Mouse (Mus musculus) midbrain, embryonic 10.5 days (tissue): ENCODE data around the gene Dph2. TPM values are rescaled to one million over a fixed set of nuclear protein-coding genes. Genes with fewer than 3 reads are reported as not detected.
A peak's percentile ranks its signal among the peaks of the same experiment; 100 is the strongest.

Experiments used
- DNase-seq: peaks from one replicate; pipeline ENCODE4 v3.0.0-alpha.2; 2017; ENCODE audit warnings: low spot score
- H3K27ac ChIP-seq: fragments of 300-500 bp; sonication (generic); replicated peaks from 2 replicates; pipeline ENCODE4 v1.5.1; 2016; ENCODE audit warnings: mild to moderate bottlenecking
- H3K27me3 ChIP-seq: fragments of 300-500 bp; sonication (generic); 2 replicates; pipeline ENCODE4 v1.6.1; 2016; ENCODE audit warnings: low read depth, mild to moderate bottlenecking; ENCODE audit not compliant: poor library complexity, severe bottlenecking
- H3K36me3 ChIP-seq: fragments of 300-500 bp; sonication (generic); 2 replicates; pipeline ENCODE4 v1.6.1; 2016; ENCODE audit warnings: mild to moderate bottlenecking, moderate library complexity
- H3K4me1 ChIP-seq: fragments of 300-500 bp; sonication (generic); 2 replicates; pipeline ENCODE4 v1.6.1; 2016
- H3K4me3 ChIP-seq: fragments of 300-500 bp; sonication (generic); 2 replicates; pipeline ENCODE4 v1.5.1; 2016; ENCODE audit warnings: mild to moderate bottlenecking, moderate library complexity
- H3K9me3 ChIP-seq: fragments of 300-500 bp; sonication (generic); replicated peaks from 2 replicates; pipeline ENCODE4 v1.6.1; 2016; ENCODE audit warnings: mild to moderate bottlenecking
- WGBS: fragments of 180-500 bp; shearing (Covaris S2); methylation state at CpG from one replicate; pipeline ENCODE4 v1.1.7; 2016; 5-methylcytosine and 5-hydroxymethylcytosine counted together
- polyA plus RNA-seq: library from polyadenylated mRNA; unstranded; fragments of >200 nt; fragmentation: Nextera tagmentation; extraction: Ambion mirVana; gene quantifications from 2 replicates; pipeline ENCODE4 v1.2.1, GENCODE M21; 2016

Gene Dph2
- polyA plus RNA-seq, 1 experiment from 2014 or later = 30.9 TPM

- WGBS = 91% methylated on average over 10 of the region's 10 CpGs
- Histone ChIP-seq H3K27ac (no peak overlapping the region), H3K4me1 (peaks cover 12% of the 10 kb centered on the region), H3K4me3 (no peak overlapping the region), H3K27me3 (no peaks in the 10 kb centered on the region), H3K9me3 (no peaks in the 10 kb centered on the region), H3K36me3 (peaks cover 95% of the 10 kb centered on the region)
- DNase-seq = no peak
These were observed 12.3 kb upstream of the Dph2 start for GRCm38 (mm10) chr4:117904094-117904493.

GRCm38 (mm10) chr4:117898111-117898510 lies 6.3 kb upstream of the Dph2 start:
- H3K4me3 ChIP-seq = no peak overlapping the region
- no peak for DNase-seq
- 83% methylated on average over 3 of the region's 3 CpGs for WGBS
- H3K4me1 ChIP-seq = no peaks in the 10 kb centered on the region
- no peaks in the 10 kb centered on the region for H3K9me3 ChIP-seq
- H3K27me3 ChIP-seq = no peaks in the 10 kb centered on the region
- H3K36me3 ChIP-seq = peaks cover 93% of the 10 kb centered on the region
- H3K27ac ChIP-seq = no peak overlapping the region

- 96% methylated on average over 6 of the region's 6 CpGs for WGBS
- Histone ChIP-seq H3K9me3 (no peaks in the 10 kb centered on the region), H3K4me3 (no peak overlapping the region), H3K27ac (no peak overlapping the region), H3K27me3 (no peaks in the 10 kb centered on the region), H3K4me1 (peaks cover 11% of the 10 kb centered on the region), H3K36me3 (peaks cover 73% of the 10 kb centered on the region)
- no peak for DNase-seq
These were observed 4.2 kb upstream of the Dph2 start for GRCm38 (mm10) chr4:117896031-117896430.

- Histone ChIP-seq H3K4me1 (peaks cover 18% of the 10 kb centered on the region), H3K27ac (no peak overlapping the region), H3K36me3 (peaks cover 69% of the 10 kb centered on the region), H3K27me3 (no peaks in the 10 kb centered on the region), H3K9me3 (no peaks in the 10 kb centered on the region), H3K4me3 (no peak overlapping the region)
- WGBS = 84% methylated on average over 7 of the region's 7 CpGs
- no peak for DNase-seq
These were observed 3.5 kb upstream of the Dph2 start for GRCm38 (mm10) chr4:117895339-117895738.

- H3K4me3 ChIP-seq = no peak overlapping the region
- no peaks in the 10 kb centered on the region for H3K9me3 ChIP-seq
- no peaks in the 10 kb centered on the region for H3K27me3 ChIP-seq
- WGBS = 90% methylated on average over 8 of the region's 8 CpGs
- DNase-seq = no peak
- no peak overlapping the region for H3K27ac ChIP-seq
- peaks cover 19% of the 10 kb centered on the region for H3K4me1 ChIP-seq
- peaks cover 69% of the 10 kb centered on the region for H3K36me3 ChIP-seq
These were observed 2.8 kb upstream of the Dph2 start for GRCm38 (mm10) chr4:117894601-117895000.

GRCm38 (mm10) chr4:117893376-117893775 lies 1.5 kb upstream of the Dph2 start:
- peak; percentile 46 for DNase-seq
- H3K9me3 ChIP-seq = no peaks in the 10 kb centered on the region
- H3K27ac ChIP-seq = no peak overlapping the region
- H3K4me1 ChIP-seq = peaks cover 19% of the 10 kb centered on the region
- H3K4me3 ChIP-seq = no peak overlapping the region
- H3K27me3 ChIP-seq = no peaks in the 10 kb centered on the region
- peaks cover 64% of the 10 kb centered on the region for H3K36me3 ChIP-seq
- WGBS = 25% methylated on average over 9 of the region's 9 CpGs

GRCm38 (mm10) chr4:117890750-117891149 lies 1.1 kb downstream of the Dph2 start:
- Histone ChIP-seq H3K9me3 (no peaks in the 10 kb centered on the region), H3K4me1 (peaks cover 38% of the 10 kb centered on the region), H3K27me3 (no peaks in the 10 kb centered on the region), H3K27ac (no peak overlapping the region), H3K36me3 (peaks cover 41% of the 10 kb centered on the region), H3K4me3 (peak overlapping the region; percentile 64)
- no peak for DNase-seq
- WGBS = 50% methylated on average over 8 of the region's 8 CpGs

- peak overlapping the region; percentile 64; the same call in 1 of the 2 replicates for H3K4me3 ChIP-seq
- 89% methylated on average over 14 of the region's 14 CpGs for WGBS
- H3K9me3 ChIP-seq = no peaks in the 10 kb centered on the region
- peaks cover 44% of the 10 kb centered on the region for H3K4me1 ChIP-seq
- H3K27me3 ChIP-seq = no peaks in the 10 kb centered on the region
- no peak overlapping the region for H3K27ac ChIP-seq
- DNase-seq = no peak
- peaks cover 41% of the 10 kb centered on the region for H3K36me3 ChIP-seq
These were observed 1.8 kb downstream of the Dph2 start for GRCm38 (mm10) chr4:117890031-117890430.

- Histone ChIP-seq H3K36me3 (peaks cover 41% of the 10 kb centered on the region), H3K4me3 (0 out of 2 replicates have a peak overlapping the region, but pooled peaks have one; percentile 11), H3K9me3 (no peaks in the 10 kb centered on the region), H3K4me1 (peaks cover 46% of the 10 kb centered on the region), H3K27ac (no peak overlapping the region), H3K27me3 (0 out of 2 replicates have a peak, but pooled peaks cover 2% of the 10 kb centered on the region)
- 92% methylated on average over 15 of the region's 15 CpGs for WGBS
- no peak for DNase-seq
These were observed 2.4 kb downstream of the Dph2 start for GRCm38 (mm10) chr4:117889471-117889870.

- H3K36me3 ChIP-seq = peaks cover 40% of the 10 kb centered on the region
- 76% methylated on average over 2 of the region's 2 CpGs for WGBS
- H3K9me3 ChIP-seq = no peaks in the 10 kb centered on the region
- peaks cover 57% of the 10 kb centered on the region for H3K4me1 ChIP-seq
- H3K27me3 ChIP-seq = 0 out of 2 replicates have a peak, but pooled peaks cover 8% of the 10 kb centered on the region
- no peak overlapping the region for H3K27ac ChIP-seq
- DNase-seq = no peak
- H3K4me3 ChIP-seq = peak overlapping the region; percentile 95
These were observed 3.9 kb downstream of the Dph2 start for GRCm38 (mm10) chr4:117887920-117888319.

GRCm38 (mm10) chr4:117887133-117887532 lies 4.7 kb downstream of the Dph2 start, which contains the start of gene Atp6v0b:
TSS of gene Atp6v0b (minus strand) at chr4:117887333.
- Histone ChIP-seq H3K27ac (peak within 1 kb of the TSS; percentile 86), H3K36me3 (peaks cover 40% of the 10 kb centered on the region), H3K4me3 (peak within 1 kb of the TSS; percentile 95), H3K27me3 (0 out of 2 replicates have a peak, but pooled peaks cover 8% of the 10 kb centered on the region), H3K4me1 (peaks cover 60% of the 10 kb centered on the region), H3K9me3 (no peaks in the 10 kb centered on the region)
- WGBS = under 1% methylated on average over 37 of the region's 37 CpGs
- peak; percentile 92 for DNase-seq

GRCm38 (mm10) chr4:117886644-117887043 lies 5.2 kb downstream of the Dph2 start:
- no peaks in the 10 kb centered on the region for H3K9me3 ChIP-seq
- H3K4me3 ChIP-seq = peak overlapping the region; percentile 95
- DNase-seq = no peak
- H3K27ac ChIP-seq = peak overlapping the region; percentile 86
- H3K4me1 ChIP-seq = peaks cover 63% of the 10 kb centered on the region
- H3K27me3 ChIP-seq = 0 out of 2 replicates have a peak, but pooled peaks cover 8% of the 10 kb centered on the region
- WGBS = 4% methylated on average over 24 of the region's 24 CpGs
- peaks cover 40% of the 10 kb centered on the region for H3K36me3 ChIP-seq

- Histone ChIP-seq H3K4me1 (peaks cover 64% of the 10 kb centered on the region), H3K9me3 (no peaks in the 10 kb centered on the region), H3K4me3 (peak overlapping the region; percentile 95), H3K27ac (no peak overlapping the region), H3K36me3 (peaks cover 46% of the 10 kb centered on the region), H3K27me3 (0 out of 2 replicates have a peak, but pooled peaks cover 8% of the 10 kb centered on the region)
- DNase-seq = no peak
- 87% methylated on average over 9 of the region's 9 CpGs for WGBS
These were observed 5.8 kb downstream of the Dph2 start for GRCm38 (mm10) chr4:117885994-117886393.
